Mouse (Mus musculus): ENCODE measurements around the gene Jazf1. TPM values are rescaled to one million over a fixed set of nuclear protein-coding genes. Genes with fewer than 3 reads are reported as not detected.
A peak's percentile ranks its signal among the peaks of the same experiment; 100 is the strongest.

Gene Jazf1
- polyA plus RNA-seq, 1 experiment from 2014 or later, result 20.7 TPM

DNA sequence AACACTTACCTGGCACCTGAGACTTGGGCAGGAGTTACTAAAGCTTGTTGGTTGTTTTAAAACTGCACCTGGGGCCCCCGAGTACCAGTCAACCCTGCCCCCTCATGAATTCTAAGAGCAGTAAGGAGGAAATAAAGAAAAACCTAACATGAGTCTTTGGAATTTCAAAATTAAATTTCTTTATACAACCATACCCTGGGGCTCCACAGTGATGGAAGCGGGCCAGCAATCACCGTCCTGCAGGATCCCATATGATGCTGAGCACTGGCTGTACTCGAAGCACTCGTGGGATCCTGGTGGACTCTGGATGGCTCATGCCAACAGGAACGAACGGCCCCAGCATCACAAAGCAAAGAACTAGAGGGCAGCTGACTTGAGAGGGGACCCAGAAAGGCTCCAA is 149.0 kb downstream of the Jazf1 start:
- Histone ChIP-seq H3K27ac (0 out of 2 replicates have a peak overlapping the region, but pooled peaks have one; percentile 1), H3K4me1 (peaks cover 30% of the 10 kb centered on the region), H3K4me2 (replicated peaks) (peak overlapping the region; percentile 31), H3K4me3 (no peak overlapping the region), H3K9me3 (no peaks in the 10 kb centered on the region), H3K27me3 (0 out of 2 replicates have a peak, but pooled peaks cover 6% of the 10 kb centered on the region), H3K9ac (no peak overlapping the region), H3K36me3 (no peaks in the 10 kb centered on the region)
- 39% methylated on average over 7 of the region's 7 CpGs for WGBS
- peak; percentile 51 for ATAC-seq (ENCODE audit: low FRiP score, low read depth)

DNA sequence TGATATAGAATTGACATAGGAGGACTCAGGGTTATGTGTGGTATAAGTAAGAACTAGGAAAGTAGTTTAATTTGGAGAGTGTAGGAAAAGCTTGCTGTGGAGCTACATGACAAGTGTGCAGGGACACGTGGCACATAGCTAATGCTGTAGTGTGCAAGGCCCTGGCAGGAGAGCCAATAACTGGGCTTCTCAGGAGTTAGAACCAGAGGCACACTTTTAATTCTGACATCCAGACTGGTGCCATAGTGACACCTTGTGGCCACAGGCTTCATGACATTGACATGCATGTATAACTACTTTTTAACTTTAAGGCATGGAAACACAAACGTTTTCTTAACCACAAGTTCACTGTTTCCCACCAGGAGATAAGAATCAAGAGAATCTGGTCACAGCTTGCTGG is 149.5 kb downstream of the Jazf1 start:
- no peaks in the 10 kb centered on the region for H3K9me3 ChIP-seq
- 0 out of 2 replicates have a peak overlapping the region, but pooled peaks have one; percentile 1 for H3K27ac ChIP-seq
- H3K4me2 ChIP-seq (replicated peaks), result peak overlapping the region; percentile 31
- H3K9ac ChIP-seq, result no peak overlapping the region
- no peaks in the 10 kb centered on the region for H3K36me3 ChIP-seq
- 0 out of 2 replicates have a peak, but pooled peaks cover 6% of the 10 kb centered on the region for H3K27me3 ChIP-seq
- peaks cover 31% of the 10 kb centered on the region for H3K4me1 ChIP-seq
- peak; percentile 80 for ATAC-seq (ENCODE audit: low FRiP score, low read depth)
- H3K4me3 ChIP-seq, result no peak overlapping the region
- WGBS, result 0% methylated on average over 2 of the region's 2 CpGs

GRCm38 (mm10) chr6:52917471-52917870 is 151.0 kb downstream of the Jazf1 start:
- WGBS, result 92% methylated on average over 4 of the region's 4 CpGs
- ATAC-seq (ENCODE audit: low FRiP score, low read depth), result no peak
- H3K4me2 ChIP-seq (replicated peaks), result no peak overlapping the region
- H3K4me3 ChIP-seq, result no peak overlapping the region
- H3K4me1 ChIP-seq, result peaks cover 45% of the 10 kb centered on the region
- H3K9me3 ChIP-seq, result no peaks in the 10 kb centered on the region
- H3K9ac ChIP-seq, result no peak overlapping the region
- H3K27me3 ChIP-seq, result 0 out of 2 replicates have a peak, but pooled peaks cover 6% of the 10 kb centered on the region
- no peak overlapping the region for H3K27ac ChIP-seq
- no peaks in the 10 kb centered on the region for H3K36me3 ChIP-seq

DNA sequence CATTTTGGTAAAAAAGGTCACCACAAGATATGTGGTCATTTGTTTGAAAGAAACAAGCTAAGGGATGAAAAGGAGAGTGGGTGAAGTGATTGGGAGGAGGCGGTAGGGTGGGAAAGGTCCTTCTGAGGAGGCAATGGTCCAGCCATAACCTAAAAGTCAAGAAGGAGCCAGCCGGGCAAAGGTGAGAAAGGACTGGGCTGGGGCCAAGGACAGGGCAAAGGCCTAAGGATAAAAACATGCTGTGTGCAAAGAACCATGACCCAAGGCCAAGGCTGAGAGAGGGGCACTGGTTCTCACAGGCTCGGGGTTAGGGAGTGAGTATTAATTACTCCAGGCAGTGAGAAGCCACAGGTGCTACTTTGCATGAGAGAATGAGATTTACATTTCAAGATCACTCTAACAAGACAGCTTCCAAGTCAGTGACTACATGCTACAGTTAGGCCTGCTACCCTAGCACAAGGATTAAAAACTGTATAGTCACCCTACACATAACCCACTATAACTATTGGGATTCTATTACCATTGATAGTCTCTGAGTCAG is 151.5 kb downstream of the Jazf1 start:
- H3K9me3 ChIP-seq, result no peaks in the 10 kb centered on the region
- peaks cover 51% of the 10 kb centered on the region for H3K4me1 ChIP-seq
- H3K36me3 ChIP-seq, result no peaks in the 10 kb centered on the region
- H3K27me3 ChIP-seq, result 0 out of 2 replicates have a peak, but pooled peaks cover 6% of the 10 kb centered on the region
- no peak for ATAC-seq (ENCODE audit: low FRiP score, low read depth)
- H3K9ac ChIP-seq, result no peak overlapping the region
- 85% methylated on average over 3 of the region's 3 CpGs for WGBS
- H3K4me3 ChIP-seq, result no peak overlapping the region
- no peak overlapping the region for H3K4me2 ChIP-seq (replicated peaks)
- H3K27ac ChIP-seq, result no peak overlapping the region

GRCm38 (mm10) chr6:52914921-52915320 is 153.5 kb downstream of the Jazf1 start:
- H3K9me3 ChIP-seq, result no peaks in the 10 kb centered on the region
- no peak for ATAC-seq (ENCODE audit: low FRiP score, low read depth)
- H3K4me2 ChIP-seq (replicated peaks), result no peak overlapping the region
- 0 out of 2 replicates have a peak, but pooled peaks cover 2% of the 10 kb centered on the region for H3K27me3 ChIP-seq
- H3K4me3 ChIP-seq, result no peak overlapping the region
- peaks cover 54% of the 10 kb centered on the region for H3K4me1 ChIP-seq
- H3K36me3 ChIP-seq, result no peaks in the 10 kb centered on the region
- 75% methylated on average over 2 of the region's 2 CpGs for WGBS
- H3K9ac ChIP-seq, result no peak overlapping the region
- no peak overlapping the region for H3K27ac ChIP-seq

DNA sequence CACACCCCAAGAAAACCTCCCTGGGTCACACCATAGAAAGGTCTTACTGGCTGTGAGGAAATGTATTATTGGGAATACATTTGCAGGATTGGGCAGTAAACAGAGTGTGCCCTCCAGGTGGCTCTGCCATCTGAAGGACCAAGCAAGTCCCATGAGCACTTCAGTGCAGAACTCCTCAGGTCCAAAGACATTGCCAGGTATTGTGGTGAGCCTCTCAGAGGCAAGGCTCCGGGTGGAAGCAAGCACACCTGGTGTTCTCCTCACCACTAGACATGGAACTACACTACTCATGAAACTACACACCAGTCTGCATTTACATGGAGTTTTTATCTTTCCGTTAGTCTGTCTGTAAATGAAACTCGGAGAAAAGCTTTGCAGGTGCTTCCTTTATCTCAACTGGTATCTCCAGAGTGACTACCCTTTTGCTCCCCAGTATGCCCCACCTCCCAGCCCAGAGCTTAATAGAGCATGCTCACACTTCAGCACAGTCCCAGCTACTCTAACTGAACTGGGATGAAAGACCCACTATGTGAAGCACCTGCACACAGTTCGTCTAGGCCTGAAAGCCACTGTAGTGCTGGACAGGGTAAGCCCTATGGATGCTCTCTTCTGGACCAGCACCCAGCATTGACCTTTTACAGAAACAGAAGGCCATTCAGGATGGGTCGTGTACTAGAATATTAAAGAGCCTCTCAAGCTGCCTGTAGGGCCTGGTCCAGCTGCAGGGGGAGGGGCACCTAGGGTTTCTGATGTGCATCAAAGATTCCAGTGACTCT is 156.1 kb downstream of the Jazf1 start:
- 0 out of 2 replicates have a peak, but pooled peaks cover 2% of the 10 kb centered on the region for H3K27me3 ChIP-seq
- H3K9me3 ChIP-seq, result no peaks in the 10 kb centered on the region
- H3K4me1 ChIP-seq, result peaks cover 36% of the 10 kb centered on the region
- ATAC-seq (ENCODE audit: low FRiP score, low read depth), result no peak
- 73% methylated on average over 5 of the region's 5 CpGs for WGBS
- H3K9ac ChIP-seq, result no peak overlapping the region
- no peak overlapping the region for H3K27ac ChIP-seq
- no peak overlapping the region for H3K4me3 ChIP-seq
- H3K4me2 ChIP-seq (replicated peaks), result no peak overlapping the region
- no peaks in the 10 kb centered on the region for H3K36me3 ChIP-seq

GRCm38 (mm10) chr6:52906801-52907200 is 161.6 kb downstream of the Jazf1 start:
- no peak for ATAC-seq (ENCODE audit: low FRiP score, low read depth)
- H3K27me3 ChIP-seq, result no peaks in the 10 kb centered on the region
- no peak overlapping the region for H3K9ac ChIP-seq
- H3K4me2 ChIP-seq (replicated peaks), result no peak overlapping the region
- H3K27ac ChIP-seq, result no peak overlapping the region
- WGBS, result 80% methylated on average over 5 of the region's 5 CpGs
- no peaks in the 10 kb centered on the region for H3K9me3 ChIP-seq
- peaks cover 7% of the 10 kb centered on the region for H3K4me1 ChIP-seq
- H3K36me3 ChIP-seq, result no peaks in the 10 kb centered on the region
- no peak overlapping the region for H3K4me3 ChIP-seq

- 79% methylated on average over 3 of the region's 3 CpGs for WGBS
- Histone ChIP-seq H3K27me3 (no peaks in the 10 kb centered on the region), H3K27ac (no peak overlapping the region), H3K4me1 (no peaks in the 10 kb centered on the region), H3K4me2 (replicated peaks) (no peak overlapping the region), H3K9me3 (no peaks in the 10 kb centered on the region), H3K4me3 (no peak overlapping the region), H3K36me3 (no peaks in the 10 kb centered on the region), H3K9ac (no peak overlapping the region)
- no peak for ATAC-seq (ENCODE audit: low FRiP score, low read depth)
Observed at GRCm38 (mm10) chr6:52905100-52905499, 163.3 kb downstream of the Jazf1 start.

- Histone ChIP-seq H3K4me3 (no peak overlapping the region), H3K27me3 (no peaks in the 10 kb centered on the region), H3K4me1 (no peaks in the 10 kb centered on the region), H3K4me2 (replicated peaks) (no peak overlapping the region), H3K9ac (no peak overlapping the region), H3K36me3 (no peaks in the 10 kb centered on the region), H3K27ac (no peak overlapping the region), H3K9me3 (no peaks in the 10 kb centered on the region)
- 79% methylated on average over 4 of the region's 4 CpGs for WGBS
- ATAC-seq (ENCODE audit: low FRiP score, low read depth), result no peak
Observed at GRCm38 (mm10) chr6:52903226-52903960, 165.0 kb downstream of the Jazf1 start.

DNA sequence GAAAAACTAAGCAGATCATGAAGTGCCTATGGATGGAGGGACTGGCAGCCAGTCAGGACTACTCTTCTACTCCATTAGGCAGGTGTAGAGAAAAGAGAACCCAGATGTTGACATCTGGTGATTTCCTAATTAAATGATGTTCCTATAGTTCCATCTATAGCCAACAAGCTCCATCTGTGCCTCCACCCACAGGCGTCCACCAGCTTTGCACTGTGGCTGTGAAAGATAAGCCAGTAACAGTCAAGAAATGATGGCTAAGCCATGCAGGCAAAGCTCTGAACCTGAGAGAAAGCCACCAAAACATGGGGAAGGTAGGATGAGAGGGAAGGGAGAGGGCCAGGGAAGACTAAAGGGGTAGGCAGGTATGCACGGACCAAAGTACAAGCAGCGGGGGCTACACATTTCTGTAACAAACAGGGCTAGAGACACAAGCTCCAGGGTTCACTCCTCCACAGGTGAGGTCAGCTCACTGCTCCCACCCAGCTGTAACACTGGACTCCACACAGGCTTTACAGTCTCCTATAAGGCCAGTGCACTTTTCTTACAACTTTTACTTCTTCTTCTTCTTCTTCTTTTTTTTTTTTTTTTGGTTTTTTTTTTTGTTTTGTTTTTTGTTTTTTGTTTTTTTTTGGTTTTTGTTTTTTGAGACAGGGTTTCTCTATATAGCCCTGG is 168.7 kb downstream of the Jazf1 start:
- Histone ChIP-seq H3K36me3 (no peaks in the 10 kb centered on the region), H3K4me2 (replicated peaks) (no peak overlapping the region), H3K27ac (no peak overlapping the region), H3K27me3 (no peaks in the 10 kb centered on the region), H3K4me1 (peaks cover 8% of the 10 kb centered on the region), H3K9ac (no peak overlapping the region), H3K4me3 (no peak overlapping the region), H3K9me3 (no peaks in the 10 kb centered on the region)
- WGBS, result 89% methylated on average over 3 of the region's 3 CpGs
- no peak for ATAC-seq (ENCODE audit: low FRiP score, low read depth)

DNA sequence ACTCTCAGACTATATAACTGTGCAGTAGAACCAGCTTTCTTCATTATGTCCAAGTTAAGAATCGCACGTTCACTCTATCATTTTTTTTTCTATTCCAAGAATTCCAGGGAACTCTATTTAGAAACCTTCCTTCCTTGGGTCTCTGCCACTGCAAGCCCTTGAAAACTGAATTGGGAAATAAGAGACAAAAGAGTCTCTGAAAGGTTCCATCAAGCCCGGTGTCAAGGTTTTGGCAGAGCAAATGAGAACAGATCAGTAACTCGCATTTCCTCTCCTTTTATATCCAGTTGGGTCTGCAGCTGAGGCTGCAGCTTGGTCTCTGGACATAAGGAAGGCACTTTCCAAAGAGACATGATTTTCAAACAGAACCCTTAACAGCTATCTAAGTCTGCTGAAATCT is 173.4 kb downstream of the Jazf1 start:
- no peak overlapping the region for H3K4me3 ChIP-seq
- H3K4me2 ChIP-seq (replicated peaks), result no peak overlapping the region
- H3K9ac ChIP-seq, result no peak overlapping the region
- 82% methylated on average over 4 of the region's 4 CpGs for WGBS
- no peaks in the 10 kb centered on the region for H3K9me3 ChIP-seq
- H3K27me3 ChIP-seq, result no peaks in the 10 kb centered on the region
- H3K27ac ChIP-seq, result no peak overlapping the region
- H3K36me3 ChIP-seq, result no peaks in the 10 kb centered on the region
- no peak for ATAC-seq (ENCODE audit: low FRiP score, low read depth)
- H3K4me1 ChIP-seq, result peaks cover 30% of the 10 kb centered on the region

GRCm38 (mm10) chr6:52894501-52894823 is 174.0 kb downstream of the Jazf1 start:
- no peak for ATAC-seq (ENCODE audit: low FRiP score, low read depth)
- H3K27ac ChIP-seq, result no peak overlapping the region
- H3K9me3 ChIP-seq, result no peaks in the 10 kb centered on the region
- no peaks in the 10 kb centered on the region for H3K27me3 ChIP-seq
- no peak overlapping the region for H3K4me3 ChIP-seq
- no peak overlapping the region; the same call in 1 of the 2 replicates for H3K4me2 ChIP-seq (replicated peaks)
- H3K36me3 ChIP-seq, result no peaks in the 10 kb centered on the region
- no peak overlapping the region for H3K9ac ChIP-seq
- 69% methylated on average over 13 of the region's 13 CpGs for WGBS
- peaks cover 30% of the 10 kb centered on the region for H3K4me1 ChIP-seq
